Mouse (Mus musculus) lung, postnatal 0 days (tissue): ENCODE measurements around the gene Rpl10a. TPM values are rescaled to one million over a fixed set of nuclear protein-coding genes. Genes with fewer than 3 reads are reported as not detected.
A peak's percentile ranks its signal among the peaks of the same experiment; 100 is the strongest.

Source experiments
- ATAC-seq: fragments of 200-750 bp; cut with Nextera tagmentation; 2 replicates; pipeline ENCODE4 v1.8.0; 2017; ENCODE audit warnings: moderate library complexity
- DNase-seq: peaks from one replicate; pipeline ENCODE4 v3.0.0-alpha.2; 2016; ENCODE audit warnings: low spot score
- H3K27ac ChIP-seq: fragments of 300-500 bp; sonication (generic); 2 replicates; pipeline ENCODE4 v1.5.1; 2014; ENCODE audit warnings: antibody characterized with exemption, mild to moderate bottlenecking, low read length, mixed read lengths
- H3K27me3 ChIP-seq: fragments of 300-500 bp; sonication (generic); replicated peaks from 2 replicates; pipeline ENCODE4 v1.6.1; 2014; ENCODE audit warnings: low read length, mixed read lengths; ENCODE audit not compliant: insufficient read depth
- H3K36me3 ChIP-seq: fragments of 300-500 bp; sonication (generic); 2 replicates; pipeline ENCODE4 v1.6.1; 2014; ENCODE audit warnings: low read length, mixed read lengths; ENCODE audit not compliant: insufficient read depth
- H3K4me1 ChIP-seq: fragments of 300-500 bp; sonication (generic); 2 replicates; pipeline ENCODE4 v1.6.1; 2014; ENCODE audit warnings: antibody characterized with exemption, low read depth, low read length, mixed read lengths; ENCODE audit not compliant: insufficient read depth
- H3K4me2 ChIP-seq: fragments of 300-500 bp; sonication (generic); replicated peaks from 2 replicates; pipeline ENCODE4 v1.6.1; 2014; ENCODE audit warnings: low read depth, mild to moderate bottlenecking, low read length, moderate library complexity, mixed read lengths
- H3K4me3 ChIP-seq: fragments of 300-500 bp; sonication (generic); 2 replicates; pipeline ENCODE4 v1.5.1; 2014; ENCODE audit warnings: low read depth, low read length
- H3K9ac ChIP-seq: fragments of 300-500 bp; sonication (generic); replicated peaks from 2 replicates; pipeline ENCODE4 v1.6.1; 2014; ENCODE audit warnings: low read depth, mild to moderate bottlenecking
- H3K9me3 ChIP-seq: fragments of 300-500 bp; sonication (generic); 2 replicates; pipeline ENCODE4 v1.6.1; 2016; ENCODE audit warnings: low read length, mixed read lengths
- CTCF ChIP-seq: IDR thresholded peaks from 2 replicates; pipeline ENCODE4 v1.5.1; 2016; ENCODE audit warnings: antibody characterized with exemption, mild to moderate bottlenecking
- EP300 ChIP-seq: IDR thresholded peaks from 2 replicates; pipeline ENCODE4 v1.6.1; 2016; ENCODE audit warnings: antibody characterized with exemption, mild to moderate bottlenecking, control low read depth
- WGBS: fragments of 180-500 bp; shearing (Covaris S2); extraction: QIAGEN DNeasy Blood & Tissue Kit; methylation state at CpG from one replicate; pipeline ENCODE4 v1.1.7; 2014; 5-methylcytosine and 5-hydroxymethylcytosine counted together
- polyA plus RNA-seq: library from polyadenylated mRNA; unstranded; fragments of >200 nt; fragmentation: Nextera tagmentation; extraction: Ambion mirVana; gene quantifications from 2 replicates; pipeline ENCODE4 v1.2.1, GENCODE M21; 2015

The Rpl10a gene
- polyA plus RNA-seq, 1 experiment from 2014 or later: 446 TPM

DNA sequence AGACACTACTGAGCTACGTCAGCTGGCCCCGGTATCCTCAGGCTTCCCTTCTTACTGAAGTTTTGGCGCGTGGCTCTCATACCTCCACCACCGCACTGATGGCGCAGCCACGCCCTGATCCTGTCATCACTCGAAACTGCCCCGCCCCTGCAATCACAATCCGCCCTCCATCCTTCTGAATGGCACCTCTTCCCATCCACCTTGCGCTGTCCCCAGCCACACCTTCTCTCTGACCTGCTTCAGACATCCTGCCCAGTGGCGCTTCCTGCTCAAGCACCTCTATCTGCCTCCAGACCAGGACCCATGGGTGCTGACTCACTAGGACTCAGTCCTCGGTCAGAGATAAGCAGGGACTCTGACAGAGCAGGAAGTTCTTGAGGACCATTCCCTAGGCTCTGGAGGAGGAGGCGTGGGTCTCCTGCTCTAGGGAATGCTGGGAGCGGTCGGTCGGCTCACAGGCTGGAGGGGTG lies 47.4 kb downstream of the Rpl10a start:
- no peak overlapping the region for H3K9ac ChIP-seq
- no peak overlapping the region for H3K27ac ChIP-seq
- TF ChIP-seq EP300: no peak
- peaks cover 10% of the 10 kb centered on the region; the same call in 1 of the 2 replicates for H3K27me3 ChIP-seq
- DNase-seq (peak; percentile 55), ATAC-seq (peak; percentile 62)
- no peak overlapping the region for H3K4me2 ChIP-seq
- H3K9me3 ChIP-seq: no peaks in the 10 kb centered on the region
- WGBS: 9% methylated on average over 17 of the region's 17 CpGs
- no peaks in the 10 kb centered on the region for H3K4me1 ChIP-seq
- H3K36me3 ChIP-seq: no peaks in the 10 kb centered on the region
- H3K4me3 ChIP-seq: no peak overlapping the region

DNA sequence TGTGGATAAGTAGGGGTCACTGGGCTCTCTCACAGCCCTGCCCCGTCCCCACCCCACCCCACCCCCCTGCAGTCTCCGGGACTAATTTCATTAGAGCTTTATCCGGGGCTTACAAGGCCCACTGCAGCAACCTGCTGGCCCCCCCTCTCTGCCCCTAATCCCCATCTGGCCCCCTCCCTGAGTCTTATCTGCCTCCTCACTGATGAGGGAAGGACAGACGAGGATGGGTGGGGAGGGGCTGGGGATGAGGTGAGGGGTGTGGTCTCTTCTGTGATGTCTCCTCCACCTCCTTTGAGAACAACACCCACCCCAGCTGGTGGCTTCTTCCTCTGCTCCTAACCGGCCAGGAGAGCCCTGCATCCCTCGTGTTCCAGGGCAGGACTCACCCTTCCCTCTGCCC lies 52.0 kb downstream of the Rpl10a start:
- Histone ChIP-seq H3K4me3 (no peak overlapping the region), H3K27ac (no peak overlapping the region), H3K36me3 (no peaks in the 10 kb centered on the region), H3K9me3 (no peaks in the 10 kb centered on the region), H3K4me2 (no peak overlapping the region), H3K4me1 (no peaks in the 10 kb centered on the region), H3K9ac (no peak overlapping the region), H3K27me3 (peaks cover 7% of the 10 kb centered on the region; the same call in 1 of the 2 replicates)
- DNase-seq (no peak), ATAC-seq (no peak)
- WGBS: 14% methylated on average over 6 of the region's 6 CpGs
- no peak for TF ChIP-seq EP300
- TF ChIP-seq CTCF: no peak

Other genes with a start within 250 kb of the Rpl10a start
- 6.0 and 7.1 TPM in 2 replicates for gene Tcp11, start 247.8 kb upstream of the Rpl10a start, polyA plus RNA-seq
- 0.27 and 0.30 TPM in 2 replicates for gene Scube3, start 186.3 kb upstream of the Rpl10a start, polyA plus RNA-seq
- 18.7 and 20.2 TPM in 2 replicates for gene Zfp523, start 151.3 kb upstream of the Rpl10a start, polyA plus RNA-seq
- gene Def6, start 120.7 kb upstream of the Rpl10a start, polyA plus RNA-seq: 5.8 and 6.2 TPM in 2 replicates
- 2.4 and 3.0 TPM in 2 replicates for gene Ppard, start 95.8 kb upstream of the Rpl10a start, polyA plus RNA-seq
- gene Fance, start 15.0 kb upstream of the Rpl10a start, polyA plus RNA-seq: 21.8 and 24.3 TPM in 2 replicates
- 9.7 and 11.4 TPM in 2 replicates for gene Tead3, start 22.3 kb downstream of the Rpl10a start, polyA plus RNA-seq
- 18.1 and 22.7 TPM in 2 replicates for gene Tulp1, start 36.8 kb downstream of the Rpl10a start, polyA plus RNA-seq
- 15.8 and 26.9 TPM in 2 replicates for gene Fkbp5, start 189.1 kb downstream of the Rpl10a start, polyA plus RNA-seq
- not detected in 2 replicates for gene Armc12, start 202.3 kb downstream of the Rpl10a start, polyA plus RNA-seq
- not detected in 2 replicates for gene Clpsl2, start 220.9 kb downstream of the Rpl10a start, polyA plus RNA-seq
- 0.32 and 0.42 TPM in 2 replicates for gene Clps, start 232.3 kb downstream of the Rpl10a start, polyA plus RNA-seq
- gene Lhfpl5, start 247.2 kb downstream of the Rpl10a start, polyA plus RNA-seq: 0.07 and 0.25 TPM in 2 replicates